Comparison of ENCODE assay signal across 25 mouse cellular contexts in the genomic region with DNA sequence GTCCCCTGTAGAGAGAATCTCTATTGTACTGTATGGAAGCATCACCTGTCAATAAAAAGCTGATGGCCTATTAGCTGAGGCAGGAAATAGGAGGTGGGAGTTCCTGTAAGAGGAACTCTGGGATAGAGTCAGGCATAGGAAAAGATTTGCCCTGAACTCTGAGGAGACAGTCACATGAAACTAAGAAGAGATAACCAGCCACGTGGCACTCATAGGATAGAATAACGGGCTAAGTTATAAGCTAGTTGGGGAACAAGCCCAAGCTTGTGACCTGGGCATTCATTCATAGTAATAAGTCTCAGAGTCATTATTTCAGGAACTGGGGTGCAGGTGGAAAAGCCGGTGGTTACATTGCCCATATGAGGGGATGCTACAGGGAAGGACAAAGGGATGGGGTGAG.
"Had no signal": no experiment of that assay in that cellular context is flagged by ENCODE, and none has a peak within 500 bp of the region (broad histone marks: within the 10 kb centered on the region; RNA-seq: fewer than 3 reads in every experiment).

No protein-coding gene starts in this region.

- H3K4me1 ChIP-seq: forebrain, embryonic 12.5 days had no signal

- H3K9me3 ChIP-seq: embryonic facial prominence, embryonic 10.5 days; embryonic facial prominence, embryonic 12.5 days; embryonic facial prominence, embryonic 13.5 days; embryonic facial prominence, embryonic 15.5 days; forebrain, embryonic 10.5 days; forebrain, embryonic 12.5 days; forebrain, embryonic 13.5 days; forebrain, embryonic 15.5 days had no signal

- H3K27ac ChIP-seq: embryonic facial prominence, embryonic 10.5 days; embryonic facial prominence, embryonic 12.5 days; embryonic facial prominence, embryonic 13.5 days; embryonic facial prominence, embryonic 15.5 days; forebrain, embryonic 10.5 days; forebrain, embryonic 12.5 days; forebrain, embryonic 13.5 days; forebrain, embryonic 15.5 days; gastrocnemius, adult 2 months; heart, adult 2 months had no signal

- H3K36me3 ChIP-seq: embryonic facial prominence, embryonic 10.5 days; embryonic facial prominence, embryonic 12.5 days; embryonic facial prominence, embryonic 13.5 days; embryonic facial prominence, embryonic 15.5 days; forebrain, embryonic 10.5 days; forebrain, embryonic 12.5 days; forebrain, embryonic 15.5 days had no signal

- H3K4me3 ChIP-seq: embryonic facial prominence, embryonic 10.5 days; embryonic facial prominence, embryonic 12.5 days; embryonic facial prominence, embryonic 13.5 days; embryonic facial prominence, embryonic 15.5 days; erythroblast, embryonic 14.5 days; forebrain, embryonic 10.5 days; forebrain, embryonic 12.5 days; forebrain, embryonic 13.5 days; forebrain, embryonic 15.5 days; gastrocnemius, adult 2 months; heart, adult 2 months had no signal

- H3K9ac ChIP-seq: embryonic facial prominence, embryonic 12.5 days; embryonic facial prominence, embryonic 13.5 days; embryonic facial prominence, embryonic 15.5 days; forebrain, embryonic 12.5 days; forebrain, embryonic 13.5 days; forebrain, embryonic 15.5 days; forebrain, postnatal 0 days had no signal

- H3K27me3 ChIP-seq: embryonic facial prominence, embryonic 12.5 days; embryonic facial prominence, embryonic 13.5 days; embryonic facial prominence, embryonic 15.5 days; forebrain, embryonic 12.5 days; forebrain, embryonic 13.5 days; forebrain, embryonic 15.5 days had no signal

- DNase-seq: cerebellum, adult 9-10 months; cerebellum, adult 9-11 months; cerebellum, postnatal 10 days; cerebellum, postnatal 14 days; cerebellum, postnatal 25 days; cerebellum, postnatal 36 days; embryo, embryonic 11 days; forebrain, postnatal 0 days; gastrocnemius, adult 2 months; gastrocnemius, postnatal 10 days; gastrocnemius, postnatal 14 days; gastrocnemius, postnatal 25 days; gastrocnemius, postnatal 36 days; heart, adult 11 months; heart, adult 18-20 months; heart, adult 2 months had no signal
